ENCODE assay signal across 10 mouse cellular contexts in the genomic region with DNA sequence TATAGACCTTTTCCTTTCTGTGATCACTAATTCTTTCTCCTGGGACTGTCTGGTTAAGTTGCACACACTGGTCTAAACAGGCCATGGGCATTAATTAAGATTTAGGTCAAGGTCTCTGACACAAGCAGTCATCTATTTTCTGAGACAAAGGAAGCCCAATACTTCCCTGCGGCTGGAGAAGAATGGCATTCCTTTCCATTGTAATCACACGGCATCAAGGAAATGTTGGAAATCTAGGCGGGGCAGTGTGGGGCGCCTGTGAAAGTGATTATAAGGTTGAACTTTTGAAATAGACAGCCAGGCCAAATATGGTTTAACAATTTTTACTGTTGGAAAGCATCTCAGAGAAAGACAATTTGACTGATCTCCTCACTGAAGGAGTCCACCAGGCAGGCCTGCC. TPM values are rescaled to one million over a fixed set of nuclear protein-coding genes. Genes with fewer than 3 reads are reported as not detected.
DNase-seq lines count a peak whose midpoint lies in the region; ATAC-seq and TF ChIP-seq lines count a peak whose summit lies in the region.
"Had no signal": no experiment of that assay in that cellular context is flagged by ENCODE, and none has a peak within 500 bp of the region (broad histone marks: within the 10 kb centered on the region; RNA-seq: fewer than 3 reads in every experiment).

No protein-coding gene starts in this region.

- 65% methylated on average over 4 of the region's 4 CpGs for WGBS in lung, embryonic 16.5 days
- 67% methylated on average over 4 of the region's 4 CpGs for WGBS in kidney, adult 2 months
- 44% methylated on average over 4 of the region's 4 CpGs for WGBS in forebrain, embryonic 16.5 days

- ATAC-seq in lung, embryonic 16.5 days (ENCODE audit: low read depth), result peak; percentile 62
- ATAC-seq in forebrain, embryonic 16.5 days, result no peak

- H3K9me3 ChIP-seq in lung, embryonic 16.5 days (ENCODE audit: control insufficient read depth, low read length), result no peaks in the 10 kb centered on the region
- H3K9me3 ChIP-seq in forebrain, embryonic 16.5 days (ENCODE audit: control insufficient read depth, low read length), result no peaks in the 10 kb centered on the region

- no peak overlapping the region for H3K9ac ChIP-seq in lung, embryonic 16.5 days (ENCODE audit: low read length)
- no peak overlapping the region for H3K9ac ChIP-seq in forebrain, embryonic 16.5 days (replicated peaks; ENCODE audit: low read depth, low read length)

- intact Hi-C loops in gastrocnemius, adult 2 months (cut with DNase I), result no loop called here

- TF ChIP-seq POLR2A in kidney, adult 2 months (IDR thresholded peaks at IDR 0.05; ENCODE audit: low read depth, low read length), result no peak

- TF ChIP-seq CTCF in gastrocnemius, adult 2 months (IDR thresholded peaks at IDR 0.05), result no peak
- no peak for TF ChIP-seq CTCF in kidney, adult 2 months (conservative IDR thresholded peaks at IDR 0.05; ENCODE audit: insufficient read depth, insufficient read length, low read depth, low read length)

- peak overlapping the region; percentile 79 for H3K27ac ChIP-seq in gastrocnemius, adult 2 months
- peak overlapping the region; percentile 55; the same call in 1 of the 2 replicates for H3K27ac ChIP-seq in lung, embryonic 16.5 days (ENCODE audit: low read length)
- H3K27ac ChIP-seq in kidney, adult 2 months (ENCODE audit: insufficient read depth, low read depth, low read length), result peak overlapping the region; percentile 39; the same call in 1 of the 2 replicates
- no peak overlapping the region for H3K27ac ChIP-seq in forebrain, embryonic 16.5 days (ENCODE audit: low read length)

- H3K27me3 ChIP-seq in lung, embryonic 16.5 days (ENCODE audit: control insufficient read depth, insufficient read depth, low read depth, low read length), result no peaks in the 10 kb centered on the region
- no peaks in the 10 kb centered on the region for H3K27me3 ChIP-seq in kidney, adult 2 months (replicated peaks; ENCODE audit: control insufficient read depth, insufficient read depth, low read length)
- no peaks in the 10 kb centered on the region for H3K27me3 ChIP-seq in forebrain, embryonic 16.5 days (replicated peaks; ENCODE audit: control insufficient read depth, insufficient read depth, low read length)

- H3K36me3 ChIP-seq in lung, embryonic 16.5 days (ENCODE audit: control insufficient read depth, insufficient read depth, low read length), result no peaks in the 10 kb centered on the region
- no peaks in the 10 kb centered on the region for H3K36me3 ChIP-seq in kidney, adult 2 months (ENCODE audit: control insufficient read depth, insufficient read depth, low read length)
- no peaks in the 10 kb centered on the region for H3K36me3 ChIP-seq in forebrain, embryonic 16.5 days (ENCODE audit: control insufficient read depth, insufficient read depth)

- no peak overlapping the region for H3K4me3 ChIP-seq in gastrocnemius, adult 2 months
- no peak overlapping the region for H3K4me3 ChIP-seq in lung, embryonic 16.5 days (ENCODE audit: low read length)
- no peak overlapping the region for H3K4me3 ChIP-seq in kidney, adult 2 months (ENCODE audit: insufficient read depth, low read depth, low read length)
- no peak overlapping the region for H3K4me3 ChIP-seq in forebrain, embryonic 16.5 days (replicated peaks; ENCODE audit: low read length)

- H3K4me2 ChIP-seq in lung, embryonic 16.5 days (ENCODE audit: low read depth, low read length), result no peak overlapping the region
- no peak overlapping the region for H3K4me2 ChIP-seq in forebrain, embryonic 16.5 days (ENCODE audit: low read length)

- DNase-seq in gastrocnemius, adult 2 months, result peak; percentile 24
- no peak for DNase-seq in gastrocnemius, postnatal 10 days
- DNase-seq in lung, postnatal 25 days (ENCODE audit: low spot score), result no peak
- DNase-seq in kidney, adult 2 months, result peak; percentile 83
- peak; percentile 81 for DNase-seq in retina, embryonic 14.5 days (ENCODE audit: low spot score)
- no peak for DNase-seq in urinary bladder, postnatal 25 days (ENCODE audit: low spot score)
- DNase-seq: cerebellum, postnatal 36 days; thymus, adult 18-20 months had no signal

- no peaks in the 10 kb centered on the region for H3K4me1 ChIP-seq in lung, embryonic 16.5 days (replicated peaks; ENCODE audit: control insufficient read depth, insufficient read depth, low read length)
- H3K4me1 ChIP-seq in kidney, adult 2 months (ENCODE audit: control insufficient read depth, insufficient read depth, low read length), result no peaks in the 10 kb centered on the region
- no peaks in the 10 kb centered on the region for H3K4me1 ChIP-seq in forebrain, embryonic 16.5 days (replicated peaks; ENCODE audit: control insufficient read depth, insufficient read depth, low read length)

RNA-seq across cellular contexts. Expression of a gene that starts 10.9 kb away (rescaled TPM):
- total RNA-seq in gastrocnemius, adult 2 months (2021), result 10 to 100 TPM in 1 of 2 experiments, 1 to 10 TPM in 1; 4.2 to 11.2 TPM
- 10 to 100 TPM; 15.1 to 17.4 TPM for total RNA-seq in gastrocnemius, postnatal 10 days (2021)
- 76.1 and 77.6 TPM in 2 replicates for polyA plus RNA-seq in lung, embryonic 16.5 days (2015; fragmentation: Nextera tagmentation; extraction: Ambion mirVana)
- polyA plus RNA-seq in kidney, adult 2 months (2012; rRNA removed), result 24.0 and 24.7 TPM in 2 replicates
- polyA plus RNA-seq in forebrain, embryonic 16.5 days (2015; fragmentation: Nextera tagmentation; extraction: Ambion mirVana), result 23.0 and 26.4 TPM in 2 replicates

Comparison
In these comparisons a context has a peak if more than half of its experiments do, and no peak if none do; other contexts are left out.
1. DNase-seq: peak in gastrocnemius, adult 2 months (single experiment), kidney, adult 2 months (single experiment) and retina, embryonic 14.5 days (single experiment); none in gastrocnemius, postnatal 10 days (single experiment), lung, postnatal 25 days (single experiment) and urinary bladder, postnatal 25 days (single experiment).